Mouse (Mus musculus) heart, postnatal 0 days (tissue): Measurements from ENCODE around the gene Nppa.

Experiments used
- CTCF ChIP-seq: IDR thresholded peaks from 2 replicates; pipeline ENCODE4 v1.5.1; 2016; ENCODE audit warnings: antibody characterized with exemption, control low read depth, low read depth
- EP300 ChIP-seq: IDR thresholded peaks from 2 replicates; pipeline ENCODE4 v1.6.1; 2016; ENCODE audit warnings: antibody characterized with exemption, low read depth

DNA sequence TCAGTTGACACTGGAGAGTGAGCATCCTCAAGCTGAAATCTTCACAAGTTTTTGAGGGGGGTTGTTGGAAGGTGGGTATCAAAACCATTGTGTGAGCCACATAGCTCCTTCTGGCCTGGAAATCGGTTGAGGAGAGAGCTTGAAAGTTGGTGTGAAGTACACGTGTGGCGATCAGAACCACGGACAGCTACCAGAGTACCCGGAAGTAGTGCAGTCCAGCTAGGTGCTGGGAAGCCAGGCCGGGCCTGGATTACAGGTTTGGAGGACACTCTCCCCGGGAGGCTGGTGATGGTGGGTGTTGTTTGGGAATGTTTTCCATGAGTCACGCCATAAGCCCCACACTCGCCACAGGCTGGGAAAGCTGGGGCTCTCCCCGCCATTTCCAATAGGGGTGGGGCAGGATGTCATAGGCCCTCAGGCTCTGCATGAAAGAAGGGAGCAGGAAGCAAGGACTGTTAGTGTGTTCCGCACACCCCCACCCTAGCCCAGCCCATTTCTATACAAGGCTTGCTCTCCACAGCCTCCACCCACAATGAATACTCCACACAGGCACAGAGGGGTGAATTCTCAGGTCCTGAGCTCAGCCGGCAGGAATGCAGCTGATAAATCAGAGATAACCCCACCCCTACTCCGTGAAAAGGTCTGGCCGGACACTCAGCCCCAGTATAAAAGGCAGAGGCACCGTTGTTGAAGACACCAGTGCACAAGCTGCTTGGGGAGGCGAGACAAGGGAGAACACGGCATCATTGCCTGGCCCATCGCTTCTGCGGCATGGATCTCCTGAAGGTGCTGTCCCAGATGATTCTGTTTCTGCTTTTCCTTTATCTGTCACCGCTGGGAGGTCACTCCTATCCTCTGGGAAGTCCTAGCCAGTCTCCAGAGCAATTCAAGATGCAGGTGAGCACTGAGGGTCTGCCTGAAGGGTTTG, 15.1 kb upstream of the Nppa start, which contains the start of gene Nppb:
- TF ChIP-seq CTCF: no peak
- peak; percentile 76 for TF ChIP-seq EP300
